Mouse (Mus musculus) ES-Bruce4 (cell line): ENCODE measurements around the gene Uspl1. TPM values are rescaled to one million over a fixed set of nuclear protein-coding genes. Genes with fewer than 3 reads are reported as not detected.
"Not testable (repeated sequence)": the region's sequence is repeated elsewhere in the genome, so short reads cannot be mapped to it uniquely, and the experiment has no call there.

ENCODE experiments used
- H3K27ac ChIP-seq: 2 replicates; pipeline ENCODE4 v1.5.1; 2012; ENCODE audit warnings: low read length, inconsistent platforms; ENCODE audit not compliant: insufficient read depth
- H3K27me3 ChIP-seq: 2 replicates; pipeline ENCODE4 v1.6.1; 2012; ENCODE audit warnings: mild to moderate bottlenecking, low read length, inconsistent platforms; ENCODE audit not compliant: control insufficient read depth, poor library complexity, insufficient read depth, severe bottlenecking
- H3K36me3 ChIP-seq: 2 replicates; pipeline ENCODE4 v1.6.1; 2012; ENCODE audit warnings: inconsistent platforms, mild to moderate bottlenecking, low read length, moderate library complexity; ENCODE audit not compliant: control insufficient read depth, poor library complexity, insufficient read depth, severe bottlenecking
- H3K4me1 ChIP-seq: one replicate; pipeline ENCODE4 v1.8.1; 2011; ENCODE audit warnings: low read length; ENCODE audit not compliant: control insufficient read depth, insufficient read depth
- H3K4me3 ChIP-seq: 2 replicates; pipeline ENCODE4 v1.5.1; 2011; ENCODE audit warnings: low read depth, mild to moderate bottlenecking, low read length
- H3K9ac ChIP-seq: 2 replicates; pipeline ENCODE4 v1.6.1; 2012; ENCODE audit warnings: low read depth, mild to moderate bottlenecking, inconsistent platforms; ENCODE audit not compliant: poor library complexity, severe bottlenecking
- H3K9me3 ChIP-seq: replicated peaks from 2 replicates; pipeline ENCODE4 v1.6.1; 2012; ENCODE audit warnings: mild to moderate bottlenecking, low read length, inconsistent platforms; ENCODE audit not compliant: control insufficient read depth, poor library complexity, insufficient read depth, severe bottlenecking
- CTCF ChIP-seq: IDR thresholded peaks from one replicate; pipeline ENCODE4 v1.8.1; 2011; ENCODE audit warnings: low read depth, low read length
- EP300 ChIP-seq: IDR thresholded peaks from 2 replicates; pipeline ENCODE4 v1.6.1; 2011; ENCODE audit warnings: low read depth, low read length; ENCODE audit not compliant: insufficient read depth
- POLR2A ChIP-seq: IDR thresholded peaks from one replicate; pipeline ENCODE4 v1.8.1; 2011; ENCODE audit warnings: low read length; ENCODE audit not compliant: insufficient read depth
- polyA plus RNA-seq: library from polyadenylated mRNA; stranded (reverse); fragments of >200 nt; gene quantifications from 2 replicates; pipeline ENCODE4 v1.2.4, GENCODE M21; 2011; ENCODE audit warnings: low read depth; ENCODE audit not compliant: missing spikeins, insufficient read depth, insufficient read length

The Uspl1 gene
- polyA plus RNA-seq, 1 experiment, result 63.8 TPM

DNA sequence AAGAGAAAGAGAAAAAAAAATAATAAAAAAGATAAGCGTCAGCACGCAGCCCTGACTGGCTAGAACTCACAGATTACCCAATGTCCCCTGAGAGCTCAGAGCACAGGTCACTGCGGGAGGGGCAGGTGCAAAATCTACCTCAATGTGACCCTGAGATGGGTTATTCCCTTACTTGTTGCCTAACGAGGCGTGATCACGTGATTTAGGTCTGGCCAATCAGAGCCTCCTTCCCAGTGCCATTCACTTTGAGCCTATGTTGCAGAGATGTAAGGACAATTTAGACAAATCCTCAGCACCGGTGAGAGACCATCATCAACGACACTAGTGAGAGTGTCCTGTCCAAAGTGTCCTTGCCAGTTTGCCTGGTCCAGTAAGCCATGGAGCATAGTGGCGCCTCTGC, 43.8 kb upstream of the Uspl1 start:
- Histone ChIP-seq H3K36me3 (no peaks in the 10 kb centered on the region), H3K27me3 (no peaks in the 10 kb centered on the region), H3K4me1 (peaks cover 1% of the 10 kb centered on the region), H3K9ac (no peak overlapping the region), H3K4me3 (peak overlapping the region; percentile 46), H3K27ac (no peak overlapping the region), H3K9me3 (no peaks in the 10 kb centered on the region)
- TF ChIP-seq EP300 (no peak), POLR2A (no peak), CTCF (no peak)

DNA sequence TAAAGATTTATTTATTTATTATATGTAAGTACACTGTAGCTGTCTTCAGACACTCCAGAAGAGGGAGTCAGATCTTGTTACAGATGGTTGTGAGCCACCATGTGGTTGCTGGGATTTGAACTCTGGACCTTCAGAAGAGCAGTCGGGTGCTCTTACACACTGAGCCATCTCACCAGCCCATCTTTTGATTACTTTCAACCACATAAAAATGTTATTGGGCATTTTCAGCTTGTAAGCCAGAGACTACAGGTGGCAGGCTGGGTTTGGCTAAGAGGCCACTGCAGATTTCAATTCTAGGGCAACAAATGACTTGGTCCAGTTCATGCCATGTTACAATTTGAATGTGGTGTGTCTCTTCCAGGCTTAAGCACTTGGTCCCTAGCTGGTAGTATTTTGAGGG, 43.0 kb upstream of the Uspl1 start:
- not testable (repeated sequence) for H3K36me3 ChIP-seq, H3K4me3 ChIP-seq, H3K4me1 ChIP-seq, H3K9ac ChIP-seq, H3K27ac ChIP-seq, H3K27me3 ChIP-seq, H3K9me3 ChIP-seq

- no peaks in the 10 kb centered on the region for H3K9me3 ChIP-seq
- H3K36me3 ChIP-seq, result no peaks in the 10 kb centered on the region
- TF ChIP-seq POLR2A (no peak), CTCF (no peak), EP300 (no peak)
- H3K4me3 ChIP-seq, result no peak overlapping the region
- H3K27me3 ChIP-seq, result no peaks in the 10 kb centered on the region
- no peak overlapping the region for H3K9ac ChIP-seq
- H3K27ac ChIP-seq, result no peak overlapping the region
- H3K4me1 ChIP-seq, result peaks cover 1% of the 10 kb centered on the region
These were observed 40.3 kb upstream of the Uspl1 start for GRCm38 (mm10) chr5:149143766-149144375.

GRCm38 (mm10) chr5:149146691-149147090, 37.5 kb upstream of the Uspl1 start:
- no peak for TF ChIP-seq EP300
- no peak for TF ChIP-seq POLR2A
- no peak for TF ChIP-seq CTCF
- Histone ChIP-seq H3K4me1 (no peaks in the 10 kb centered on the region), H3K4me3 (no peak overlapping the region), H3K9ac (no peak overlapping the region), H3K27ac (no peak overlapping the region), H3K27me3 (no peaks in the 10 kb centered on the region), H3K36me3 (no peaks in the 10 kb centered on the region), H3K9me3 (no peaks in the 10 kb centered on the region)

GRCm38 (mm10) chr5:149147386-149148000, 36.7 kb upstream of the Uspl1 start:
- Histone ChIP-seq H3K36me3 (no peaks in the 10 kb centered on the region), H3K9ac (no peak overlapping the region), H3K27me3 (no peaks in the 10 kb centered on the region), H3K4me3 (no peak overlapping the region), H3K27ac (no peak overlapping the region), H3K9me3 (no peaks in the 10 kb centered on the region), H3K4me1 (no peaks in the 10 kb centered on the region)
- TF ChIP-seq POLR2A (no peak), CTCF (no peak), EP300 (no peak)

- no peaks in the 10 kb centered on the region for H3K4me1 ChIP-seq
- H3K9me3 ChIP-seq, result no peaks in the 10 kb centered on the region
- no peak overlapping the region for H3K4me3 ChIP-seq
- no peaks in the 10 kb centered on the region for H3K36me3 ChIP-seq
- H3K27me3 ChIP-seq, result no peaks in the 10 kb centered on the region
- H3K9ac ChIP-seq, result no peak overlapping the region
- no peak overlapping the region for H3K27ac ChIP-seq
- TF ChIP-seq EP300 (no peak), POLR2A (no peak), CTCF (no peak)
These were observed 33.3 kb upstream of the Uspl1 start for GRCm38 (mm10) chr5:149150882-149151281.
